Mouse (Mus musculus) adipose tissue, adult 10 weeks (tissue): ENCODE results near the gene Gm20695. TPM values are rescaled to one million over a fixed set of nuclear protein-coding genes. Genes with fewer than 3 reads are reported as not detected.

ENCODE experiments used
- polyA plus RNA-seq: library from polyadenylated mRNA; stranded (reverse); fragments of 350-450 nt; fragmentation: Illumina TruSeq; extraction: RNeasy Lipid Tissue Mini Kit (QIAGEN cat#74804); gene quantifications from one replicate; pipeline ENCODE4 v1.2.3, GENCODE M21; 2014; ENCODE audit warnings: low read depth, low replicate concordance

Gm20695 gene
- polyA plus RNA-seq: 2.1 TPM

DNA sequence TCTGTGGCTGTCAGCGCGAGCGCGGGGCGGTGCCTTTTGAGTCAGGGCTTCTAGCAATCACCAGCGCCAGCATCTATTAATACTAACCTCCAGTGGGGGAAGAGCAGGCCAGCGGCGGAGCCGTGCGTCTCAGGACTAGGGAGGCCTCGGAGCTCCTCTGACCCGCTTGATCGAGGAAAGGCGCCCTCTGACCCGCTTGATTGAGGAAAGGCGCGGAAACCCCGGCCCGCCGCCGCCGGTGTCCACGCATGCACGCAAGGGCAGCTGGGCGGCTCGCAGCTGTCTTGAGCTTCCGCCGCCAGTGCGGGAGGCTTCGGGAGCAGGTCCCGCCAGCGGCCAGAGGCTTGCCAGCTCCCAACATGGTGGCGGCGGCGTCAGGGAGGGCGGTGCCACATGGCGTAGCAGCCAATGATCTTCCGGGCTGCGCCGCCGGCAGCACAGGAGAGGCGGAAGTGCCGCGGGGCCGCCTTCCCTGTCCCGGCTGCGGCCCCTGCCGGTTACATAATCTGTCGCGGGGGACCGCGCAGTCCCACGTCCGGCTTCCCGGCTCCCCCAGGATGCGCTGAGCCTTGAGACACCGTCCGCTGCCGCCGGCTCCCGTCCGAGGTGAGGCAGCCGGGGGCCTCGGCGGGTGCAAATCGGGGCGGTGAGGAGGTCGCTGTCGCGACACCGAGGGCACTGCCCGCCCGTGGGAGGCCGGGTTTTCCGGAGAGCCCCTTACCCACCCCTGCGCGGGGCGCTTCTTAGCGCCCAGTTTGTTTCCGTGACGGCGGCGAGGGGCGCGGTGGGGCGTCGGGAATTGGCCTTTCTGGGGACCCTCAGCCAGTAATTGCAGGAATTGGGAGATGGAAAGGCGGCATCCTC lies at the start of gene Gm20695, which contains the start of gene Zfp597:
TSS of gene Gm20695 (plus strand) at position 448 of the 864 bp plus-strand sequence.
TSS of gene Zfp597 (minus strand) at position 361 of the 864 bp plus-strand sequence.

DNA sequence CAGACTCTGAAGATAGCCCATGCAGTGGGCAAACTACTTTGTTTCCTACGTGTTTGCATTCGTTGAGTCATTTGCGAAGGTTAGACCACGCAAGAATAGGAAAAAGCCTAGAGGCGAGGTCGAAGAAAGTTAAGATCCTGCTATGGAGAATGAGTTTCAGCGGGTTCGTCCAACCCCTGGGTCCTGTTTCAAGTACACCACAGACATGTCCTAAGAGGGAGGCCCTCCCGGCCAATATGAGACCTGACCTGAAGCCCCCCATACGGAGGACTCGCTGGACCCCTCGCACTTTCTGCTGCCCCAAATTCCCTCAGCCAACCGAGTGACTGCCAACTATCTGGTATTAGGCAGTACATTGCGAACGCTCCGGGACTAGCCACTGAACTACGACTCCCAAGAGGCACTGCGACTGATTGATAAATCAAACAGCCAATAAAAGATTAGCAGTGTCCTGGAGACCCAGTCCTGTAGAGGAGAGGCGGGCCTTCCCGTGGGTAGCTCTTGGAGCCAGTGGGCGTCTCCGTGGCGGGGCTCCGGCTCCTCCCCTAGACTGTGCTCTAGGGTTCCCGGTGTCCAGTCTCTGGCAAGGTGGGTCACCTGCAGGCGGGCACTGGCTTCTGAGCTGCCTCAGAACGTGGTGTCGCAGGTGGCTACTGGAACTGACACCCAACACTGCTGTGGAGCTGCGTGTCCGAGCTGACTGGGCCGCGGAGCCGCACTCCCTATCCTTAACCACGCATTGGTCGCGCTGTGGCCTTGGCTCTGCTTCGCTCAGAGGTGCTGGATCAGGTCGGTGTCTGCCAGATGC lies 37.5 kb upstream of the Gm20695 start, which contains the start of gene Zfp174:
TSS of gene Zfp174 (plus strand) at position 558 of the 808 bp plus-strand sequence.

DNA sequence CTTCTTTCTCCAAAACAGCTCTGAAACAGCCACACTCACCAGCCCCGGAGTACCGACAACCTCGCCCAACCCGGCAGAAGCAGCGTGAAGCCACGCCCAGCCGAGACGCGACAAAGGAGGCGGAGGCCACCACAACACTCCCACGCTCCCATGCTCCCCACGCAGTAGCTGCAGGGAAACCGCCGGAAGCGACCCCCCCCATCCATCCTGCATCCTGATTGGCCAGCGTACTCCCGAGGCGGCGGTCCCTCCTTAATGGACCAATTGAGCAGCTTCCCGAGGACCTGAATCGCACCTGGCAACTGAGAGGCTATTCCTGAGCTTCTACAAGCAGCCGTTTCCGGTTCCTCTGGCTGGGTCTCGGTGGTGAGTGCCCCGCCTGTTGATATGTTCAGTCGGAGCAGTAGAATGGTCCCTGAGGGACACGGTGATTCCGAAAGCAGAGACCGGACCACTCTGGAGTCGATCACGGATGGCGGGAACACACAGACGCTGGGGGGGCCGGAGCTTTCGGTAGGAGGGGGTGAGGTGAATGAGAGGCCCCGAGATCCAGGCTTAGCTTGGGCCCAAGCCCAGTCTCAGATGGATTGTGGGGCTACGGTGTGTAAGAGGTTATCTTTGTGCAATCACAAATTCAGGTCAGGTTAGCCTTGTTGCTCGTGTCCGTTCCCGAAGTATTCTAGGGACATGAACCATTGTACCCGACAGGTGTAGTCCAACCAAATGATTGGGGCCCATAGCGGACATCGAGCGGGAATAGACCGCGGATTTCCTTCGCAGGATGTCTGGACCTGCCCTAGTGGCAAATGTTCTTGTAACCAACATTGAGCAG lies 12.0 kb upstream of the Gm20695 start, which contains the start of gene Naa60:
TSS of gene Naa60 (plus strand) at position 160 of the 832 bp plus-strand sequence.

DNA sequence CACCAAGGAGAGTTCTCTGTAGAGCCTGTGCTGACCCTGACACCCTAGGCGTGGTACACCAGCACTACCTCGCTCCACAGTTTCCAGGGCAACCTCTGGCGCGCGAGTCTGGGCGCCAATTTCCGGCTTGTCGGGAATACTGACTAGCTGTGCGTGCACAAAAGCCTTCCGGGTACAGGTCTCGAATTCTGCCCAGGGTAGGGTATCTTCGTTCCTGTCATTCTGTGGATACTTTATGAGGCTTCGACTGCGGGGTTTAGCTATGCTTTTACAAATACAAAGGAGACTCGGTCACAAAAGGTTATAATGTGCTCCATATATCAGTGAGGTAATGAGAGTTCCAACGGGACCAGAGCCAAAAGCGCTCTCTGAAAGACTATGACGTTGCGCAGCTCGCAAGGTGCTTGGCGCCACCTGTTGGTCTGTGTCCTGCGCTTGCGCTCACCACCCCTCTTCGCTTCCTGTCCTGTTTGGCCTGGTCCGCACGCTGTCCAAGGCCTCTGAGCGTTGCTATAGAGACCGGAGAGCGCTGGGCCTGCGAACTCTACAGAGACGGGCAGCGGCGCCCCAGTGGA lies 24.2 kb downstream of the Gm20695 start, which contains the start of the genes 1700037C18Rik and Cluap1:
TSS of gene 1700037C18Rik (minus strand) at position 153 of the 575 bp plus-strand sequence.
TSS of gene Cluap1 (plus strand) at position 265 of the 575 bp plus-strand sequence.

Other genes with a start within 250 kb of the Gm20695 start
- 0.29 TPM for gene Mefv, start 166.6 kb upstream of the Gm20695 start, polyA plus RNA-seq
- gene Zfp263, start 140.6 kb upstream of the Gm20695 start, polyA plus RNA-seq: 24.0 TPM
- gene Olfr15, start 53.8 kb upstream of the Gm20695 start, polyA plus RNA-seq: not detected
- gene Zfp174, start 37.4 kb upstream of the Gm20695 start, polyA plus RNA-seq: 2.4 TPM
- 62.5 TPM for gene Naa60, start 12.3 kb upstream of the Gm20695 start, polyA plus RNA-seq
- gene Zfp597, start 87 bp upstream of the Gm20695 start, polyA plus RNA-seq: 7.1 TPM
- 16.2 TPM for gene 1700037C18Rik, start 24.0 kb downstream of the Gm20695 start, polyA plus RNA-seq
- gene Cluap1, start 24.2 kb downstream of the Gm20695 start, polyA plus RNA-seq: 15.9 TPM
- 0.55 TPM for gene Nlrc3, start 92.0 kb downstream of the Gm20695 start, polyA plus RNA-seq
- gene Slx4, start 119.1 kb downstream of the Gm20695 start, polyA plus RNA-seq: 20.5 TPM
- gene Dnase1, start 152.3 kb downstream of the Gm20695 start, polyA plus RNA-seq: 0.89 TPM
- 83.9 TPM for gene Trap1, start 193.2 kb downstream of the Gm20695 start, polyA plus RNA-seq